Mouse (Mus musculus): ENCODE measurements around the gene Phf24.

Phf24 gene

DNA sequence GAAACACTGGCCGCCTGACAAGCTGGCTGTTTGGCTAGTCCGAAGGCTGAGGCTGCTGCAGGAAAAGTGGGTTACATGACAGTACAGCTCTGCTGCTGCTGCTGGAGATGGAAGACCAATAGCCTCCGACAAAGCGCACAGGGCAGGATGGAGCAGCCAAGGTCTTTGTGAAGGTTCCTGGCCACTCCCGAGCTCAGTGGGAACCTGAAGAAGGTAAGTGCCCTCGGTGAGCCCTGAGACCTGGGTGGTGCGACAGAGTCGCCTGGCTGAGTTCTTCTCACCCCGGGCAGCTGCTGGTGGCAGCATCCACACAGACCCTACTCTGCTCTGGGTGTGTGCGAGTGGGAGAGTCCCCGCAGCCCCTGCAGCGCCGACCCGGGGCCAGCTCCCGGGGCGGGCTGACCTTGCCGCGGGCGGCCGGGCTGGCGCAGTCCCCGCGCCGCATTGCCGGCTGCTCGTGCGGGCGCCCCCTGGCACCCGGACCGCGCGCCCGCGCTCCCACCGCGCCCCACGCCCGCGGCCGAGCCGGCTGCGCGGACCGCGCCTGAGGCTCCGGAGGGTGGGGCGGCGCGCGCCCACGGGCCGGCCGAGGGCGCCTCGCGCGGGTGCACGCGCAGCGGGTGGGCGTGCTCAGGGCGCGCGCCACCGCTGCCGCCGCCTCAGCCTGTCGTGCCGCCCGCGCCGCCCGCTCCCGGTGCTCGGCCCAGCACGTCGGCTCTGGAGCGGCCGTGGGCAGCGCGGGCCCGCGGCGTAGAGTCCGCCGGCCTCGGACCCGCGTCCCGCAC, at the start of gene Phf24:
Gene Phf24, plus strand, starts transcription at position 44 of the 785 bp plus-strand sequence.
- peak; percentile 66 for DNase-seq

- no peak for DNase-seq
Observed at GRCm38 (mm10) chr4:42867390-42867789, 49.1 kb upstream of the Phf24 start.

GRCm38 (mm10) chr4:42868193-42868592, 48.3 kb upstream of the Phf24 start:
- DNase-seq: no peak

GRCm38 (mm10) chr4:42870748-42871147, 45.7 kb upstream of the Phf24 start:
- no peak for DNase-seq

GRCm38 (mm10) chr4:42872151-42872550, 44.3 kb upstream of the Phf24 start:
- no peak for DNase-seq

DNA sequence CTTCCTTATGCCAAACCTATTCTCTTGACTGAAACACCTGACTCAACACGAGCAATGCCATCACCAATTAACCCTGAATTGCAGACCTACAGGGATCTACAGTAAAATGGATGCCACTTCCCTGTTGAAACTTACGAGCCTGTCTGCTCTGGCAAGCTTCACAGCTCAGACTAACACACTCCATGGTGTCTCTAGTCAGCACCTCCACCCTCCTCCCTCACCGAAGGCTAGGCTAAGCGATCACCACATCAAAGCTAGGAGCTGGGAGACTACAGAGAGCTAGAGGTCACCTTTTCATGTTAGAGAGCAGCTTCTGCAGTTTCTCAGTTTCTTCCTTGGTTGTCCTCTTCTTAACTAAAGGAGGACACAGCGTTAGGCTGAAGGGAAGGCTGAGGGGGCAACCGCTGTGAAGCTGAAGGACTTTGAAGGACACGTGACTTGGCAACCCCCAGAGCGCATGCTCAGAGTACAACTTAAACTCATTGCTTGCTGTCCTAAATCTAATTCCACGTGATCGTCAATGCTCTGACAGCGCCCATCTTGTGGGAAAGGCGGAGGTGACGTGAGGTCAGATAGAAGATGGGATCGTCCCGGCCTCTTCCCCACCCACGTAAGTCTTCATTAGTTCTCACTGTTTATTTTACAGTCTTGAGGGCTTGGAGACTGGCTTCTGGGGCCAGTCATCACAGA, 43.6 kb upstream of the Phf24 start:
- no peak for DNase-seq

- no peak for DNase-seq
Observed at GRCm38 (mm10) chr4:42874134-42874533, 42.3 kb upstream of the Phf24 start, which contains the start of gene Fam205c. Gene Fam205c (minus strand): TSS chr4:42874234.

GRCm38 (mm10) chr4:42876586-42877291, 39.7 kb upstream of the Phf24 start:
- DNase-seq: no peak

DNA sequence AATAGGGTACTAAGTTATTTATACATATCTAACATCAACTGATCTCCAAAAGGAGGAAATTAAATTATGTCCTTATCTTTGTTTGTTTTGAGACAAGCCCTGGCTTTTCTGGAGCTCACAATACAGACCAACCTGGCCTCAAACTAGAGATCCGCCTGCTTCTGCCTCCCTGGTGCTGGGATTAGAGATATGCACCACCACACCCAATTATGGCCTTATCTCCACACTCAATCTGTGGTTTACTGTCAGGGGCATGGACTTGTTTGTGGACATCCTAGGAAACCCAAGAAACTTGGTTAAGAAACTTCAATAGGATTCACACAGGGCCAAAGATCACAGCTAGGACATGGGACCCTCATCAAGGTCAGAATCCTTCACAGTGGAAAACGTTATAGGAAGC, 38.8 kb upstream of the Phf24 start:
- no peak for DNase-seq

GRCm38 (mm10) chr4:42879829-42880676, 36.4 kb upstream of the Phf24 start:
- no peak for DNase-seq

DNA sequence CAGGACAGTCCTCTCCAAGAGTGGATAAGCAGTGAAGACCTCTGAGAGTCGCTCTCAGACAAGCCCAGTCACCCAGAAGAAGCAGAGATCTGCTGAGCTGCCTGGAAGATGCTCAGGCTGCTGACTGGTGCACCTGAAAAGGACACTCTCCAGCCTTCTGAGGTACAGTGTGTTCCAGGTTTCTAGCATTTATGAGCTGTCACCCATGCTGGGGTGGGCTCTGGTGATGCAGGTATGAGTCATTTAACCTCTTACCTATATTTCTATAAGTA, 35.8 kb upstream of the Phf24 start:
- DNase-seq: no peak

DNA sequence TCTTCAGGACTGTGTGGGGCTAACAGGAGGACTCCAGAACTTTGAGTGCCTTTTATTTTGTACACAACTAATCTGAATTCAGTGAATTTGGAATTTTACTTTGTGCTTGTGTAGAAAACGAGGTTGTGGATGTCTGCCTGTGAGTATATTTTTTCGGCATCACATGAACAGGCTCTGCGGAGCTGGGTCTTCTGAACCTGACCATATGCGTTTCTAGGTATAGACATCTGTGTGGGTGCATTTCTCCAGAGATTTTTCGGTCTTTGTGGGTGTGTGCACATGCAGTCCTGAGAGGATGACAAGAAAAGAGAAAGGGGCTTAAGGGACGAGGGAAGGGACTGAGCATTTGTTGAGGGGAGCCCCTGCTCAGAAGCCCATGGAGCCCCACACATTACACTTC, 29.5 kb upstream of the Phf24 start:
- peak; percentile 31 for DNase-seq

GRCm38 (mm10) chr4:42888806-42889205, 27.7 kb upstream of the Phf24 start:
- no peak for DNase-seq

- DNase-seq: no peak
Observed at GRCm38 (mm10) chr4:42891176-42891575, 25.3 kb upstream of the Phf24 start.

DNA sequence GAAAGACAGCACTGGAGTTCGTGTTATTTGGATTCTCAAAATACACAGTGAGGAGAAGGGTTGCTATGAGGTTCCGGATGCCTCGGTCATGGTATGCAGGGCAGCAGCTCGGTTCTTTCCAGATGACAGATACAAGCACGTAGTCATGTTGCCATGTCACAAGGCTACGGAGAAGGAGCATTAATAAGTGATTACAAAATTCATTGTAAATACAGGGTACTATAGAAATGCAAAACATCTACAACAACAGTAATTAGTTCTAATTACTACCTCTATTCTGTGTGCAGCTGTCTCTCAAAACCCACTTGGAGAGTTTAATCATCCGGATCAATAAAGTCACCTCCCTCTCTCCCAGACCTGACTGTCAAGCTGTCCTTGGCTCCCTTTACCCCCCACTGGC, 21.3 kb upstream of the Phf24 start:
- DNase-seq: no peak

- no peak for DNase-seq
Observed at GRCm38 (mm10) chr4:42898914-42899313, 17.5 kb upstream of the Phf24 start.

- no peak for DNase-seq
Observed at GRCm38 (mm10) chr4:42900878-42901277, 15.6 kb upstream of the Phf24 start.

- no peak for DNase-seq
Observed at GRCm38 (mm10) chr4:42902174-42902573, 14.3 kb upstream of the Phf24 start.

DNA sequence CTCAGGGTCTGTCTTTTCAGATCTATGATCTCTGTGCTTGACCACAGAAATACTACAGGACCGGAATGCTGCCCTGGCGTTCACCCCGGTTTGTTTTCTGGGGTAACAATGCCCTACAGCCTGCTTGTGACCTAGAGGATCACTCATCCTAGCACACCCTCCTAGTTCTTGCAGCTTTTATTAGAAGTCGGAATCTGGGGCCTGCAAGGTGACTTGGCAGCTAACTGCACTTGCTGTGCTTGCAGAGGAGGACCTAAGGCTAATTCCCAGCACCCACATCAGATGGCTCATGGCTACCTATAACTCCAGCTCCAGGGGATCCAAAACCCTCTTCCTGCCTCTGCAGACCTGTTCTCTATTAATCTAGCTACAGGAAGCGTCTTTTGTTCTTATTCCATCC, 13.7 kb upstream of the Phf24 start:
- no peak for DNase-seq

DNA sequence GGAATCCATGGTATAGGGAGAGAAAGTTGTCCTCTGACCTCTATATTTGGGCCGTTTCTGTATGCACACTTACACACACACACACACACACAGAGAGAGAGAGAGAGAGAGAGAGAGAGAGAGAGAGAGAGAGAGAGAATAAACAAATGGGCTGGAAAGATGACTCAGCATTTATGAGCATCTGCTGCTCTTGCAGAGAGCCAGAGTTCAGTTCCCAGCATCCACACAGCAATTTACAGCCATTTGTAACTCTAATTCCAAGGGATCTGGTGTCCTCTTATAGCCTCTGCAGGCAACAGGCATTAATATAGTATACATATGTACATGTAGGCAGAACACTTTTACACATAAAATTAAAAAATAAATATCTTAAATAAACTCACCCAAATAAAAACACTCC, 12.5 kb upstream of the Phf24 start:
- DNase-seq: no peak

GRCm38 (mm10) chr4:42904523-42904922, 11.9 kb upstream of the Phf24 start:
- DNase-seq: no peak

DNA sequence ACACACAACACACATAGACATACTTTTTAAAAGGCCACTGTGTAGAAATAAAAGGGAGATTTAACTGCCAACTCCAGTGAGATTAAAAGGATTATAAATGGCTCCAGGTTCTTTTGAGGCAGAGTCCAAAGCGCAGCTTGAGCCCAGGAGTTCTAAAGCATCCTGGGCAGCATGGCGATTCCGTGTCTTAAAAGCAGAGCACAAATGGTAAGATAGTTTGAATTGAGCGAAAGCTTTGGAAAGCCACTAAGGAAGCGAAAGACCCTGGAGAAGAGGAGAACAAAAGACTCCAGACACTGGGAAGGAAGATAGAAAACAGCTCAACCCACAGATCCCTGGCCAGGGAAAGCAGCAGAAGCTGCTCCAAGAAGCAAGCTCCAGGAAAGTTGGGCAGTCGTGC, 11.5 kb upstream of the Phf24 start:
- DNase-seq: no peak

DNA sequence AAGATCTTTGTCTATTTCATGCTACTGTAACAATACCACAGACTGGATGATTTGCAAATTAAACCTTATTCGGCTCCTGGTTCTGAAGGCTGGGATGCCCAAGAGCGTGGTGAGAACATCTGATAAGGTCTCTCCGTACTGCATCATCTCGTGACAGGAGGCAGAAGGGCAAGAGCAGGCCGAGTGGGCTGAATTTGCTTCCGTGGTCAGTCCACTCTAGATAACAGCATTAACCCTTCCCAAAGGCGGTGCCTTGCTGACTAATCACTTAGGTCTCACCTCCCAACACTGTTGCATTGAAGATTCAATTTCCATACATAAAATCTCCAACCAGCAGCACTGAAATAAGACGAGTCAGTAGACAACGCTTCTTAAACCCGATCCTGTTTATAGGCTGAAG, 3.1 kb upstream of the Phf24 start:
- no peak for DNase-seq
